Mouse (Mus musculus) lung, adult 2 months (tissue): ENCODE measurements around the gene Tomm22.

Source experiments
- CTCF ChIP-seq: fragments of 200-500 bp; IDR thresholded peaks from 2 replicates; pipeline ENCODE4 v1.5.1; 2011; ENCODE audit warnings: mild to moderate bottlenecking, low read length, control low read depth; ENCODE audit not compliant: insufficient read depth
- POLR2A ChIP-seq: fragments of 200-500 bp; IDR thresholded peaks from 2 replicates; pipeline ENCODE4 v1.6.1; 2011; ENCODE audit warnings: low read depth, mild to moderate bottlenecking, control low read depth, low read length, borderline replicate concordance; ENCODE audit errors: extremely low read depth

- TF ChIP-seq POLR2A (no peak), CTCF (no peak)
These were observed 275 bp downstream of the Tomm22 start for GRCm38 (mm10) chr15:79670972-79671299.
